8 mouse cellular contexts compared by ENCODE assay signal in genomic region chr10:81384605-81384982, GRCm38 (mm10). TPM values are rescaled to one million over a fixed set of nuclear protein-coding genes. Genes with fewer than 3 reads are reported as not detected.
DNase-seq lines count a peak whose midpoint lies in the region; ATAC-seq and TF ChIP-seq lines count a peak whose summit lies in the region.

No protein-coding gene starts in this region.

- H3K4me2 ChIP-seq in embryonic facial prominence, embryonic 13.5 days: peak overlapping the region; percentile 77
- peak overlapping the region; percentile 91 for H3K4me2 ChIP-seq in neural tube, embryonic 13.5 days

- no peak for ATAC-seq in embryonic facial prominence, embryonic 13.5 days (ENCODE audit: insufficient number of reproducible peaks, insufficient read depth, low FRiP score, low TSS enrichment, low read depth)
- peak; percentile 24 for ATAC-seq in neural tube, embryonic 13.5 days (ENCODE audit: low read depth)

- WGBS in lung, adult 2 months: under 1% methylated on average over 19 of the region's 19 CpGs
- WGBS in embryonic facial prominence, embryonic 13.5 days: under 1% methylated on average over 19 of the region's 19 CpGs
- under 1% methylated on average over 19 of the region's 19 CpGs for WGBS in limb, embryonic 10.5 days
- under 1% methylated on average over 19 of the region's 19 CpGs for WGBS in neural tube, embryonic 13.5 days

- peak overlapping the region; percentile 90 for H3K9ac ChIP-seq in embryonic facial prominence, embryonic 13.5 days
- H3K9ac ChIP-seq in neural tube, embryonic 13.5 days: peak overlapping the region; percentile 83

- H3K4me3 ChIP-seq in lung, adult 2 months (replicated peaks; ENCODE audit: extremely low read depth, low read depth, low read length): peak overlapping the region; percentile 68
- peak overlapping the region; percentile 94 for H3K4me3 ChIP-seq in embryonic facial prominence, embryonic 13.5 days
- peak overlapping the region; percentile 89 for H3K4me3 ChIP-seq in limb, embryonic 10.5 days
- peak overlapping the region; percentile 85 for H3K4me3 ChIP-seq in neural tube, embryonic 13.5 days

- H3K36me3 ChIP-seq in embryonic facial prominence, embryonic 13.5 days: peaks cover 38% of the 10 kb centered on the region
- peaks cover 39% of the 10 kb centered on the region for H3K36me3 ChIP-seq in limb, embryonic 10.5 days
- H3K36me3 ChIP-seq in neural tube, embryonic 13.5 days: peaks cover 33% of the 10 kb centered on the region

- H3K4me1 ChIP-seq in lung, adult 2 months (ENCODE audit: control insufficient read depth, insufficient read depth, low read length): peaks cover 14% of the 10 kb centered on the region; the same call in 1 of the 2 replicates
- H3K4me1 ChIP-seq in embryonic facial prominence, embryonic 13.5 days: peaks cover 12% of the 10 kb centered on the region
- peaks cover 15% of the 10 kb centered on the region for H3K4me1 ChIP-seq in limb, embryonic 10.5 days
- H3K4me1 ChIP-seq in neural tube, embryonic 13.5 days (replicated peaks): peaks cover 18% of the 10 kb centered on the region

- no peaks in the 10 kb centered on the region for H3K9me3 ChIP-seq in embryonic facial prominence, embryonic 13.5 days
- H3K9me3 ChIP-seq in limb, embryonic 10.5 days (replicated peaks): no peaks in the 10 kb centered on the region
- no peaks in the 10 kb centered on the region for H3K9me3 ChIP-seq in neural tube, embryonic 13.5 days

- TF ChIP-seq POLR2A in lung, adult 2 months (IDR thresholded peaks at IDR 0.05; ENCODE audit: borderline replicate concordance, extremely low read depth, low read depth, low read length): no peak

- H3K27ac ChIP-seq in embryonic facial prominence, embryonic 13.5 days: peak overlapping the region; percentile 82
- H3K27ac ChIP-seq in limb, embryonic 10.5 days: peak overlapping the region; percentile 87
- peak overlapping the region; percentile 87 for H3K27ac ChIP-seq in neural tube, embryonic 13.5 days (replicated peaks)

- no peak for DNase-seq in lung, adult 2 months
- DNase-seq in lung, postnatal 10 days: no peak
- DNase-seq in limb, embryonic 10.5 days (ENCODE audit: low spot score): no peak
- DNase-seq in cerebellum, adult 18-20 months: no peak
- no peak for DNase-seq in left cerebral cortex, adult 18-20 months (ENCODE audit: low spot score in 2 of 2)
- DNase-seq in thymus, adult 18-20 months: no peak

- TF ChIP-seq CTCF in lung, adult 2 months (IDR thresholded peaks at IDR 0.05; ENCODE audit: insufficient read depth, low read length): no peak

- no peaks in the 10 kb centered on the region for H3K27me3 ChIP-seq in embryonic facial prominence, embryonic 13.5 days
- H3K27me3 ChIP-seq in limb, embryonic 10.5 days (ENCODE audit: low read depth, poor library complexity, severe bottlenecking): no peaks in the 10 kb centered on the region
- H3K27me3 ChIP-seq in neural tube, embryonic 13.5 days: no peaks in the 10 kb centered on the region

RNA-seq across cellular contexts. Expression of gene Gm48551, which starts 0.3 kb away (rescaled TPM):
- polyA plus RNA-seq in lung, adult 2 months (2012; rRNA removed): 3.7 and 6.3 TPM in 2 replicates
- polyA plus RNA-seq in embryonic facial prominence, embryonic 13.5 days (2015; fragmentation: Nextera tagmentation; extraction: Ambion mirVana): 4.1 and 5.0 TPM in 2 replicates
- 3.8 and 4.2 TPM in 2 replicates for polyA plus RNA-seq in limb, embryonic 10.5 days (2016; fragmentation: Nextera tagmentation; extraction: Ambion mirVana)
- 5.2 and 8.2 TPM in 2 replicates for polyA plus RNA-seq in neural tube, embryonic 13.5 days (2015; fragmentation: Nextera tagmentation; extraction: Ambion mirVana)
- total RNA-seq in left cerebral cortex, adult 18-20 months (2021): 1 to 10 TPM; 3.1 to 3.8 TPM

RNA-seq across cellular contexts. Expression of gene Dohh, which starts 0.4 kb away (rescaled TPM):
- polyA plus RNA-seq in lung, adult 2 months (2012; rRNA removed): 79.2 and 83.4 TPM in 2 replicates
- 67.8 and 71.8 TPM in 2 replicates for polyA plus RNA-seq in embryonic facial prominence, embryonic 13.5 days (2015; fragmentation: Nextera tagmentation; extraction: Ambion mirVana)
- polyA plus RNA-seq in limb, embryonic 10.5 days (2016; fragmentation: Nextera tagmentation; extraction: Ambion mirVana): 101 and 115 TPM in 2 replicates
- polyA plus RNA-seq in neural tube, embryonic 13.5 days (2015; fragmentation: Nextera tagmentation; extraction: Ambion mirVana): 72.2 and 75.2 TPM in 2 replicates
- total RNA-seq in left cerebral cortex, adult 18-20 months (2021): 10 to 100 TPM; 87.4 to 97.6 TPM

RNA-seq across cellular contexts. Expression of gene Gm48552, which starts 4.2 kb away (rescaled TPM):
- 3.6 and 5.9 TPM in 2 replicates for polyA plus RNA-seq in lung, adult 2 months (2012; rRNA removed)
- 1.2 and 1.5 TPM in 2 replicates for polyA plus RNA-seq in embryonic facial prominence, embryonic 13.5 days (2015; fragmentation: Nextera tagmentation; extraction: Ambion mirVana)
- polyA plus RNA-seq in limb, embryonic 10.5 days (2016; fragmentation: Nextera tagmentation; extraction: Ambion mirVana): 1.4 and 1.5 TPM in 2 replicates
- polyA plus RNA-seq in neural tube, embryonic 13.5 days (2015; fragmentation: Nextera tagmentation; extraction: Ambion mirVana): 1.3 and 2.5 TPM in 2 replicates
- total RNA-seq in left cerebral cortex, adult 18-20 months (2021): 1 to 10 TPM; 2.7 to 2.8 TPM

RNA-seq across cellular contexts. Expression of gene Fzr1, which starts 6.3 kb away (rescaled TPM):
- polyA plus RNA-seq in lung, adult 2 months (2012; rRNA removed): 59.3 and 61.8 TPM in 2 replicates
- 102 and 119 TPM in 2 replicates for polyA plus RNA-seq in embryonic facial prominence, embryonic 13.5 days (2015; fragmentation: Nextera tagmentation; extraction: Ambion mirVana)
- 134 and 148 TPM in 2 replicates for polyA plus RNA-seq in limb, embryonic 10.5 days (2016; fragmentation: Nextera tagmentation; extraction: Ambion mirVana)
- 105 and 112 TPM in 2 replicates for polyA plus RNA-seq in neural tube, embryonic 13.5 days (2015; fragmentation: Nextera tagmentation; extraction: Ambion mirVana)
- 10 to 100 TPM; 71.1 to 72.1 TPM for total RNA-seq in left cerebral cortex, adult 18-20 months (2021)

RNA-seq across cellular contexts. Expression of gene Smim24, which starts 8.3 kb away (rescaled TPM):
- 8.8 and 10.1 TPM in 2 replicates for polyA plus RNA-seq in lung, adult 2 months (2012; rRNA removed)
- 3.1 and 7.1 TPM in 2 replicates for polyA plus RNA-seq in embryonic facial prominence, embryonic 13.5 days (2015; fragmentation: Nextera tagmentation; extraction: Ambion mirVana)
- 1.9 and 2.9 TPM in 2 replicates for polyA plus RNA-seq in limb, embryonic 10.5 days (2016; fragmentation: Nextera tagmentation; extraction: Ambion mirVana)
- 1.8 and 3.1 TPM in 2 replicates for polyA plus RNA-seq in neural tube, embryonic 13.5 days (2015; fragmentation: Nextera tagmentation; extraction: Ambion mirVana)
- 1 to 10 TPM; 1.1 to 1.2 TPM for total RNA-seq in left cerebral cortex, adult 18-20 months (2021)
